Mouse (Mus musculus) small intestine, adult 2 months (tissue): ENCODE results near the gene Ccdc124. TPM values are rescaled to one million over a fixed set of nuclear protein-coding genes. Genes with fewer than 3 reads are reported as not detected.
A peak's percentile ranks its signal among the peaks of the same experiment; 100 is the strongest.

Experiments used
- H3K27ac ChIP-seq: fragments of 200-500 bp; 2 replicates; pipeline ENCODE4 v1.5.1; 2012; ENCODE audit warnings: low read depth, low read length, control low read depth, inconsistent platforms; ENCODE audit not compliant: insufficient read depth
- H3K27me3 ChIP-seq: fragments of 200-500 bp; 2 replicates; pipeline ENCODE4 v1.6.1; 2012; ENCODE audit warnings: mild to moderate bottlenecking, moderate library complexity, low read length, inconsistent platforms; ENCODE audit not compliant: control insufficient read depth, insufficient read depth
- H3K36me3 ChIP-seq: fragments of 200-500 bp; 2 replicates; pipeline ENCODE4 v1.6.1; 2012; ENCODE audit warnings: mild to moderate bottlenecking, low read length, control low read depth, inconsistent platforms; ENCODE audit not compliant: control insufficient read depth, insufficient read depth
- H3K4me1 ChIP-seq: fragments of 200-500 bp; 2 replicates; pipeline ENCODE4 v1.6.1; 2012; ENCODE audit warnings: low read length, inconsistent platforms, mixed read lengths; ENCODE audit not compliant: control insufficient read depth, insufficient read depth, insufficient read length
- H3K4me3 ChIP-seq: fragments of 200-500 bp; 2 replicates; pipeline ENCODE4 v1.5.1; 2012; ENCODE audit warnings: low read depth, mild to moderate bottlenecking, control low read depth, inconsistent platforms, low read length, moderate library complexity
- CTCF ChIP-seq: fragments of 200-500 bp; IDR thresholded peaks from 2 replicates; pipeline ENCODE4 v1.5.1; 2012; ENCODE audit warnings: low read depth, mild to moderate bottlenecking, control low read depth, inconsistent platforms, low read length, moderate library complexity, mixed read lengths; ENCODE audit not compliant: insufficient replicate concordance, insufficient read length; ENCODE audit errors: extremely low read depth
- POLR2A ChIP-seq: fragments of 200-500 bp; IDR thresholded peaks from 2 replicates; pipeline ENCODE4 v1.6.1; 2012; ENCODE audit warnings: low read depth, mild to moderate bottlenecking, control low read depth, inconsistent platforms, low read length, moderate library complexity
- WGBS: fragments of 180-500 bp; shearing (Covaris S2); methylation state at CpG from one replicate; pipeline ENCODE4 v1.1.7; 2018; 5-methylcytosine and 5-hydroxymethylcytosine counted together
- polyA plus RNA-seq: library from polyadenylated mRNA; depleted of rRNA; stranded (reverse); fragments of >200 nt; gene quantifications from 2 replicates; pipeline ENCODE4 v1.2.3, GENCODE M21; 2012

Ccdc124 gene
- polyA plus RNA-seq, 1 experiment, result 64.7 TPM

- Histone ChIP-seq H3K36me3 (no peaks in the 10 kb centered on the region), H3K4me1 (peaks cover 7% of the 10 kb centered on the region; the same call in 1 of the 2 replicates), H3K27ac (no peak overlapping the region), H3K4me3 (no peak overlapping the region), H3K27me3 (0 out of 2 replicates have a peak, but pooled peaks cover 5% of the 10 kb centered on the region)
- WGBS, result 91% methylated on average over 8 of the region's 8 CpGs
- no peak for TF ChIP-seq POLR2A
- no peak for TF ChIP-seq CTCF
Observed at GRCm38 (mm10) chr8:70843941-70844340, 29.8 kb downstream of the Ccdc124 start.

GRCm38 (mm10) chr8:70843214-70843773 is 30.4 kb downstream of the Ccdc124 start:
- WGBS, result 84% methylated on average over 5 of the region's 5 CpGs
- no peak for TF ChIP-seq POLR2A
- TF ChIP-seq CTCF, result no peak
- Histone ChIP-seq H3K27me3 (0 out of 2 replicates have a peak, but pooled peaks cover 5% of the 10 kb centered on the region), H3K4me3 (no peak overlapping the region), H3K27ac (no peak overlapping the region), H3K4me1 (peaks cover 11% of the 10 kb centered on the region), H3K36me3 (no peaks in the 10 kb centered on the region)

DNA sequence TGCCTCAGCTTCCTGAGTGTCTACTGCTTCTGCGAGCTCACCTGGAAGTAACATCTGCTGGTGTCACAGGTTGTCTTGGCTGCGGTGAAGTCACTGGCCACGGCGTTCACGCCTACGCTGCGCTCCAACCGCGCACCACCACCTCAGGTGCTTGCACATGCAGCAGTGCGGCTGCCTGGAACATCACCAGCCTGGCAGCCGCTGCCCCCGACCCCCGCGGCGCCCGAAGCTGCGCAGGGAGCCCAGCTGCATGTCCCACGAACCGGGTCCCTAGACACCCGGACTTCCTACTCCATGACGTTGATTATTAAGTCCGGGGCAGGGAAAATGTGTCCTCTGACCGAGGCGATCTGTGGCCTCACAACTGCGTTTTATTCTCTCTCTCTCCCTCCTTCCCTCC is 31.3 kb downstream of the Ccdc124 start:
- no peaks in the 10 kb centered on the region for H3K36me3 ChIP-seq
- H3K4me1 ChIP-seq, result peaks cover 11% of the 10 kb centered on the region
- H3K27ac ChIP-seq, result no peak overlapping the region
- H3K27me3 ChIP-seq, result 0 out of 2 replicates have a peak, but pooled peaks cover 5% of the 10 kb centered on the region
- no peak for TF ChIP-seq CTCF
- no peak for TF ChIP-seq POLR2A
- WGBS, result 81% methylated on average over 25 of the region's 25 CpGs
- no peak overlapping the region for H3K4me3 ChIP-seq

DNA sequence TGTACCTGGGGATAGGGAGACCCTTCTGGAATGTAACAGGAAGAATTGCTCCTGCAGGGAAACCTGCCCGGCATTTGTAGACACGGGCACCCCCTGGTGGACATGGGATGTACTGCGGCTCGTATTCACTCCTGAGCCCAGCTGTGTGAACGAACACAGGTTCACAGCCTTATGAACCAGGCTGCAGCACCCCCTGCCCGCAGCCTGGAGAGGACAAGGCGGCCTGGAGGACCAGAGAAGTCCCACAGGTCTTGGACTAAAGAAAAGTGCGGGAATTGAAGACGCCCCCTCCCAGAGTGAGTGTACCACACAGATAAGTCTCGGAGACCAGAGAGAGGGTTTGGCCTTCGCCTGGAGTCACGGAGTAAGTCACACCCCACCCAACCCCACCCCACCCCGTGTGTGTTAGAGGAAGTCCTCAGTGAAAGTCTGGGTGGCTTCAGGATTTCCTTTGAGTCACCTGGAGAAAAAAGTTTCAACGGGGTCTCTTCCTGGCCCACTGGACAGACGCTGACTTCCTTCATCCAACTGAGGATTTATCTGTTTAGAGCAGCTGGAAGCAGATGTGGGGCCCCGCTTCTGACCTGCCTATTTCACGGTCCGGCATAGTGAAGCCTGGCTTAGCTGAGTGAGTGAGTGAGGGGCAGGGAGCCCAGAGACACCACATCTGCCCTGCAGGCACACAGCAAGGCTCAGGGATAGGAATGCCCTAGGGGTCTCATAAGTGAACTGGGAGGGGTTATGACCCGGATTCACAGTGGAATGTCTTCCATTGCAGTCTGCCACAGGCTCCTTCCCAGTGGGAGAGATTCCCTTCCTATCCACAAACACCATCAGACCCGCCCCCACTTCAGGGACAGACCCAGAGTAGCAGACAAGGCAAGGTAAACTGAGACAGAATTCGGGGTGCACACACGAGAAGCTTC is 32.3 kb downstream of the Ccdc124 start:
- 29% methylated on average over 22 of the region's 22 CpGs for WGBS
- H3K27ac ChIP-seq, result peak overlapping the region; percentile 93; the same call in 1 of the 2 replicates
- peaks cover 11% of the 10 kb centered on the region for H3K4me1 ChIP-seq
- TF ChIP-seq CTCF (peak; percentile 97), POLR2A (no peak)
- no peak overlapping the region for H3K4me3 ChIP-seq
- H3K27me3 ChIP-seq, result no peaks in the 10 kb centered on the region
- H3K36me3 ChIP-seq, result no peaks in the 10 kb centered on the region; the same call in 1 of the 2 replicates

- no peaks in the 10 kb centered on the region for H3K27me3 ChIP-seq
- H3K4me1 ChIP-seq, result peaks cover 11% of the 10 kb centered on the region
- TF ChIP-seq POLR2A (no peak), CTCF (no peak)
- no peak overlapping the region for H3K4me3 ChIP-seq
- peaks cover 4% of the 10 kb centered on the region; the same call in 1 of the 2 replicates for H3K36me3 ChIP-seq
- 14% methylated on average over 10 of the region's 10 CpGs for WGBS
- H3K27ac ChIP-seq, result peak overlapping the region; percentile 93
Observed at GRCm38 (mm10) chr8:70840590-70840989, 33.1 kb downstream of the Ccdc124 start.

- H3K27ac ChIP-seq, result peak within 1 kb of the TSS; percentile 93
- H3K36me3 ChIP-seq, result peaks cover 9% of the 10 kb centered on the region; the same call in 1 of the 2 replicates
- no peaks in the 10 kb centered on the region for H3K27me3 ChIP-seq
- WGBS, result 1% methylated on average over 55 of the region's 55 CpGs
- peak within 1 kb of the TSS; percentile 72 for H3K4me3 ChIP-seq
- peaks cover 11% of the 10 kb centered on the region for H3K4me1 ChIP-seq
- TF ChIP-seq POLR2A (peak; percentile 99), CTCF (no peak)
Observed at GRCm38 (mm10) chr8:70839408-70840351, 34.1 kb downstream of the Ccdc124 start, which contains the start of gene Arrdc2. Gene Arrdc2, minus strand, starts transcription at chr8:70839720.
